Mouse (Mus musculus) liver, embryonic 13.5 days (tissue): ENCODE measurements around the gene Apopt1. TPM values are rescaled to one million over a fixed set of nuclear protein-coding genes. Genes with fewer than 3 reads are reported as not detected.
"Not testable (repeated sequence)": the region's sequence is repeated elsewhere in the genome, so short reads cannot be mapped to it uniquely, and the experiment has no call there.

Experiments used
- ATAC-seq: fragments of 200-750 bp; cut with Nextera tagmentation; 2 replicates; pipeline ENCODE4 v1.8.0; 2017; ENCODE audit warnings: low read depth, mild to moderate bottlenecking, moderate number of reproducible peaks, moderate library complexity
- DNase-seq: peaks from one replicate; pipeline ENCODE4 v3.0.0; 2022
- H3K27ac ChIP-seq: fragments of 300-500 bp; sonication (generic); 2 replicates; pipeline ENCODE4 v1.5.1; 2015; ENCODE audit warnings: moderate library complexity, mild to moderate bottlenecking, inconsistent platforms
- H3K27me3 ChIP-seq: fragments of 300-500 bp; sonication (generic); 2 replicates; pipeline ENCODE4 v1.6.1; 2015; ENCODE audit warnings: mild to moderate bottlenecking, inconsistent platforms
- H3K36me3 ChIP-seq: fragments of 300-500 bp; sonication (generic); 2 replicates; pipeline ENCODE4 v1.6.1; 2015; ENCODE audit warnings: mild to moderate bottlenecking, inconsistent platforms
- H3K4me1 ChIP-seq: fragments of 300-500 bp; sonication (generic); replicated peaks from 2 replicates; pipeline ENCODE4 v1.6.1; 2015; ENCODE audit warnings: inconsistent platforms
- H3K4me2 ChIP-seq: fragments of 300-500 bp; sonication (generic); 2 replicates; pipeline ENCODE4 v1.6.1; 2015; ENCODE audit warnings: inconsistent platforms, mild to moderate bottlenecking, moderate library complexity
- H3K4me3 ChIP-seq: fragments of 300-500 bp; sonication (generic); replicated peaks from 2 replicates; pipeline ENCODE4 v1.5.1; 2015; ENCODE audit warnings: mild to moderate bottlenecking, inconsistent platforms
- H3K9ac ChIP-seq: fragments of 300-500 bp; sonication (generic); 2 replicates; pipeline ENCODE4 v1.6.1; 2015; ENCODE audit warnings: mild to moderate bottlenecking, inconsistent platforms
- H3K9me3 ChIP-seq: fragments of 300-500 bp; sonication (generic); replicated peaks from 2 replicates; pipeline ENCODE4 v1.6.1; 2016; ENCODE audit warnings: inconsistent platforms
- WGBS: fragments of 180-500 bp; shearing (Covaris S2); methylation state at CpG from one replicate; pipeline ENCODE4 v1.1.7; 2015; ENCODE audit not compliant: insufficient replicate concordance; 5-methylcytosine and 5-hydroxymethylcytosine counted together
- polyA plus RNA-seq: library from polyadenylated mRNA; unstranded; fragments of >200 nt; fragmentation: Nextera tagmentation; extraction: Ambion mirVana; gene quantifications from 2 replicates; pipeline ENCODE4 v1.2.1, GENCODE M21; 2015

The Apopt1 gene
- polyA plus RNA-seq, 1 experiment from 2014 or later, result 28.8 TPM

- under 1% methylated on average over 27 of the region's 33 CpGs for WGBS
- Histone ChIP-seq H3K4me3 (peak overlapping the region; percentile 94), H3K36me3 (peaks cover 48% of the 10 kb centered on the region), H3K4me1 (peaks cover 45% of the 10 kb centered on the region), H3K27ac (peak overlapping the region; percentile 79), H3K9me3 (peaks cover 7% of the 10 kb centered on the region; the same call in 1 of the 2 replicates), H3K9ac (peak overlapping the region; percentile 96), H3K27me3 (no peaks in the 10 kb centered on the region), H3K4me2 (peak overlapping the region; percentile 92)
- DNase-seq (no peak), ATAC-seq (peak; percentile 17; the same call in 1 of the 2 replicates)
Measured at GRCm38 (mm10) chr12:111712476-111712875, 585 bp upstream of the Apopt1 start.

GRCm38 (mm10) chr12:111713880-111714279, 819 bp downstream of the Apopt1 start:
- peak overlapping the region; percentile 92 for H3K4me2 ChIP-seq
- ATAC-seq, H3K27me3 ChIP-seq, DNase-seq, H3K27ac ChIP-seq, H3K9me3 ChIP-seq: not testable (repeated sequence)
- WGBS, result 64% methylated on average over 6 of the region's 6 CpGs
- H3K9ac ChIP-seq, result peak overlapping the region; percentile 38; the same call in 1 of the 2 replicates
- peak overlapping the region; percentile 94 for H3K4me3 ChIP-seq
- peaks cover 48% of the 10 kb centered on the region for H3K4me1 ChIP-seq
- peaks cover 37% of the 10 kb centered on the region for H3K36me3 ChIP-seq

- H3K4me3 ChIP-seq, result no peak overlapping the region
- 92% methylated on average over 7 of the region's 7 CpGs for WGBS
- H3K27ac ChIP-seq, result no peak overlapping the region; the same call in 1 of the 2 replicates
- H3K9ac ChIP-seq, result no peak overlapping the region
- DNase-seq (no peak), ATAC-seq (no peak)
- peaks cover 42% of the 10 kb centered on the region for H3K4me1 ChIP-seq
- no peak overlapping the region for H3K4me2 ChIP-seq
- peaks cover 14% of the 10 kb centered on the region; the same call in 1 of the 2 replicates for H3K36me3 ChIP-seq
- H3K9me3 ChIP-seq, result peaks cover 7% of the 10 kb centered on the region; the same call in 1 of the 2 replicates
- no peaks in the 10 kb centered on the region for H3K27me3 ChIP-seq
Measured at GRCm38 (mm10) chr12:111716505-111716904, 3.4 kb downstream of the Apopt1 start.

GRCm38 (mm10) chr12:111718656-111719055, 5.6 kb downstream of the Apopt1 start:
- peaks cover 29% of the 10 kb centered on the region for H3K4me1 ChIP-seq
- H3K36me3 ChIP-seq, result peaks cover 15% of the 10 kb centered on the region; the same call in 1 of the 2 replicates
- DNase-seq, result no peak
- 70% methylated on average over 8 of the region's 8 CpGs for WGBS
- no peak overlapping the region for H3K9ac ChIP-seq
- no peak overlapping the region for H3K27ac ChIP-seq
- H3K4me2 ChIP-seq, result no peak overlapping the region
- ATAC-seq, result no peak
- peaks cover 7% of the 10 kb centered on the region; the same call in 1 of the 2 replicates for H3K9me3 ChIP-seq
- H3K27me3 ChIP-seq, result no peaks in the 10 kb centered on the region
- H3K4me3 ChIP-seq, result no peak overlapping the region

GRCm38 (mm10) chr12:111720222-111720621, 7.2 kb downstream of the Apopt1 start:
- Histone ChIP-seq H3K4me2 (no peak overlapping the region), H3K27ac (no peak overlapping the region), H3K4me1 (peaks cover 13% of the 10 kb centered on the region), H3K4me3 (no peak overlapping the region), H3K9ac (no peak overlapping the region), H3K9me3 (peaks cover 7% of the 10 kb centered on the region; the same call in 1 of the 2 replicates), H3K36me3 (peaks cover 28% of the 10 kb centered on the region), H3K27me3 (no peaks in the 10 kb centered on the region)
- ATAC-seq (no peak), DNase-seq (no peak)
- 78% methylated on average over 4 of the region's 4 CpGs for WGBS

GRCm38 (mm10) chr12:111722654-111723053, 9.6 kb downstream of the Apopt1 start:
- 60% methylated on average over 9 of the region's 9 CpGs for WGBS
- no peak for DNase-seq

GRCm38 (mm10) chr12:111724638-111725337, 11.7 kb downstream of the Apopt1 start:
- Histone ChIP-seq H3K9me3 (no peaks in the 10 kb centered on the region), H3K9ac (no peak overlapping the region), H3K36me3 (peaks cover 32% of the 10 kb centered on the region), H3K4me1 (no peaks in the 10 kb centered on the region; the same call in 1 of the 2 replicates), H3K27ac (no peak overlapping the region), H3K4me3 (no peak overlapping the region), H3K4me2 (no peak overlapping the region), H3K27me3 (no peaks in the 10 kb centered on the region)
- ATAC-seq (no peak), DNase-seq (no peak)
- WGBS, result 66% methylated on average over 6 of the region's 6 CpGs

More at GRCm38 (mm10) chr12:111722654-111723053, 9.6 kb downstream of the Apopt1 start:
- Histone ChIP-seq H3K4me1 (peaks cover 3% of the 10 kb centered on the region; the same call in 1 of the 2 replicates), H3K4me2 (no peak overlapping the region), H3K27me3 (no peaks in the 10 kb centered on the region), H3K4me3 (no peak overlapping the region), H3K36me3 (peaks cover 31% of the 10 kb centered on the region), H3K27ac (no peak overlapping the region), H3K9ac (no peak overlapping the region), H3K9me3 (no peaks in the 10 kb centered on the region)
- no peak for ATAC-seq

- H3K4me3 ChIP-seq, result no peak overlapping the region
- ATAC-seq (no peak), DNase-seq (no peak)
- no peaks in the 10 kb centered on the region for H3K27me3 ChIP-seq
- no peak overlapping the region for H3K27ac ChIP-seq
- 76% methylated on average over 12 of the region's 12 CpGs for WGBS
- H3K9me3 ChIP-seq, result no peaks in the 10 kb centered on the region
- peaks cover 30% of the 10 kb centered on the region for H3K36me3 ChIP-seq
- H3K4me1 ChIP-seq, result no peaks in the 10 kb centered on the region; the same call in 1 of the 2 replicates
- H3K4me2 ChIP-seq, result no peak overlapping the region
- no peak overlapping the region for H3K9ac ChIP-seq
Measured at GRCm38 (mm10) chr12:111725338-111726121, 12.5 kb downstream of the Apopt1 start.

- no peak overlapping the region for H3K27ac ChIP-seq
- no peak for ATAC-seq
- no peak for DNase-seq
Measured at GRCm38 (mm10) chr12:111726122-111726463, 13.0 kb downstream of the Apopt1 start.

GRCm38 (mm10) chr12:111727956-111728355, 14.9 kb downstream of the Apopt1 start:
- 75% methylated on average over 1 of the region's 1 CpGs for WGBS
- peaks cover 38% of the 10 kb centered on the region for H3K36me3 ChIP-seq
- no peak overlapping the region for H3K27ac ChIP-seq
- no peak overlapping the region for H3K9ac ChIP-seq
- no peak overlapping the region for H3K4me3 ChIP-seq
- no peak for ATAC-seq
- H3K9me3 ChIP-seq, result no peaks in the 10 kb centered on the region
- peaks cover 13% of the 10 kb centered on the region for H3K4me1 ChIP-seq
- no peak for DNase-seq
- H3K4me2 ChIP-seq, result no peak overlapping the region
- no peaks in the 10 kb centered on the region for H3K27me3 ChIP-seq

More at GRCm38 (mm10) chr12:111726122-111726463, 13.0 kb downstream of the Apopt1 start:
- Histone ChIP-seq H3K27me3 (no peaks in the 10 kb centered on the region), H3K4me2 (no peak overlapping the region), H3K4me3 (no peak overlapping the region), H3K9ac (no peak overlapping the region), H3K4me1 (no peaks in the 10 kb centered on the region; the same call in 1 of the 2 replicates), H3K9me3 (no peaks in the 10 kb centered on the region), H3K36me3 (peaks cover 30% of the 10 kb centered on the region)
- WGBS, result 46% methylated on average over 4 of the region's 4 CpGs
